Mouse (Mus musculus) lung, postnatal 36 days (tissue): Measurements from ENCODE around the gene Tmem91.

Experiments used
- DNase-seq: peaks from one replicate; pipeline ENCODE4 v3.0.0; 2022; ENCODE audit warnings: mixed read lengths

The Tmem91 gene

DNA sequence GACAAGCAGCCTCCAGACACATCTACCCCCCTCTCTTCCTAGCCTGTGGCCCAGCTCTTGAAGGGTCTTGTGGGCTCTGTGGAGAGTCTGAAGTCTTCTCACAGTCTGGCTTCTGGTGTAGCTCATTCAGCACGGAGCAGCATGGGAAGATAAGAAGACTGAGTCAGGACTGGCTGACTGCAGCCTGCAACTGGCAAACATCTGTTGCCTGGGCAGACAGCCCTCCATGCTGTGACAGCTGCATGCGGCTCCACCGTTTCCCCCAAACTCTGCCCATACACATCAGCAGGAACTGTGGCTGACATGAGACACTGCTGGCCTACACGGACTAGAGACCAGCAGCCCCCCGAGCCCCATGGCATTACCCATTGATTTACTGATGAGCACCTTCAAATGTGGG is 50.1 kb downstream of the Tmem91 start:
- DNase-seq = no peak

DNA sequence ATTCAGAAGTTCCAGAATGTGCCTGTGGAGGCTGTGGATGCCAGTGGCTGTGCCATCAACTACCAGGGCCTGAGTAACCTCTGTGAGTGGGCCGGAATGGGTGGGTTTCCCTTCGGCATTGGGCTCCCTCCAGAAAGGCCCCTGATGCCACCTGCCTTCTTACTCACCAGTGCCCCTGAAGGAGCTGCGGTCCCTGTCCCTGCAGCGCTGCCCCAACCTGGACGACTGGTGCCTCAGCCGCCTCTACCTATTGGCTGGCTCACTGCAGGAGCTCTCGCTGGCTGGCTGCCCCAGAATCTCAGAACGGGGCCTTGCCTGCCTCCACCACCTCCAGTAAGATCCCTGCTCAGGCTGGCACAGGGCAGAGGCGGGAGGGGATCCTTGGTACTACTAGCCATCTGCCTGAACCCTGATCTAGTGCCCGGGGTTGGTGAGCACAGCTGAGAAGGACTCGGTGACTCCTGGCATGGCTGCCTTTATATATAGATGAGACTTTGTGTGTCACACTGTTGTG is 51.1 kb downstream of the Tmem91 start:
- DNase-seq = no peak

DNA sequence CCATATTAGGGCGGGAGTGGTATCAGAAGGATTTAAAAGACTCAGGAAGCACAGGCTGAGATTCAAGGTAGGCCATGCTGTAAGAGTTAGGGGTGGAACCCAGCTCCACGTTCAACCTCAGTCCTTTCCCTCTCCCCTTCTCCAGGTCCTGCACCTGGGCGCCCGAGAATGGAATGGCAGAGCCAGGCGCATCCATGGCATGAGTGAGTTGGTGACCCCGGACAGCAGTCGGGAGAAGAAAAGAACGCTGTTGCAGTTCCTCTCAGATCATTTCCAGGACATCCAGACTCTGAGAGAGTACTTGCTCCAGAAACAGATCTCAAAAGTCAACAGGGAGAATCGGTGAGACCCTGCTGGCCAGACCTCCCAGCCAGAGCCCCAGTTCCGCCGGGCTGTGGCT is 54.2 kb downstream of the Tmem91 start:
- DNase-seq = no peak

DNA sequence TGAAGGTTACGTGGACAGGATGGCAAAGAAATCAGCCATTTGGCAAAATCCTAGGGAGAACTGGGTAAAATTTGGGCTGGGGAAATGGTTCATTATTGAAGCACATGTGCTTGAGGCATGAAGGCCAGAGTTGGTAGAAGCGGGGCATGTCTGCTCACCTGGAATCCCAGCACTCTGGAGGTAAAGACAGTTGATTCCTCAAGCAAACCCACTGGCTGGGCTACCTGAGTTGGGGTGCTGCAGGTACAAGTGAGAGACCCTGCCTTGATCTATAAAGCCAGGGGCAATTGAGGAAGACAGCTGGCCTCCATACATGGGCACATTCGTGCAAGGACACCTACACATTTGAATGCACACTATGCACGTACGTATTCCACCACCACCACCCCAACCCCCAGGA is 54.9 kb downstream of the Tmem91 start:
- no peak for DNase-seq

DNA sequence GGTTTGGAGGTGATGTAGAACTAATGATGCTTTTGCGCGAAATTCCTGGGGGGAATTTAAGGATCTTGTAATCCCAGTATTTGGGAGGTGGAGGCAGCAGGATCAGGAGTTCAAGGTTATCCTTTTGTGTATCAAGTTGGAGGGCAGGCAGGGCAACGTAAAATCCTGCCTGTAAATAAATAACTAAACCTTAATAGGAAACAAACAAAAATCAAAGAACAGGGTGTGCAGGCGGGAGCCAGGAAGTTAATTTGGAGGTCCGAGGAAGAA is 55.3 kb downstream of the Tmem91 start:
- DNase-seq = no peak
